Mouse (Mus musculus): ENCODE measurements around the gene Tnfrsf11a. TPM values are rescaled to one million over a fixed set of nuclear protein-coding genes. Genes with fewer than 3 reads are reported as not detected.

Gene Tnfrsf11a
- polyA plus RNA-seq, 1 experiment from 2014 or later, result 0.46 TPM

DNA sequence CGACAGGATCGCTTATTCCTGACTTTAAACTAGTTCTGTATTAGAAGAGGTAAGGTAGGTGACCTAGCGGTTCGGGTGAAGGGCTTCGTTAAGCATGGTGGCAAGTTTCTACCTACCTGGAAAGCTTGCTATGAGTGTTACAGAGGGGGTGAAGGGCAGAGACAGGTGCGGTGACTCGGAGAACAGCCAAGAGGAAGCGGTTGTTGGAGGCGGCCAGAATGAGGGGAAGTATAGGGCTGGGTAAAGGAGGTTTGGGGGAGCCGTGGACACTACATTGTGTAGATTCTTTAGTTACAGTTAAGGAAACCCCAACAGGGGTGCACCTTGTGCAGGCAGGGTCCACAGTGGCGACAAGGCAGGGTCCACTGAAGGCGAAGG, 450 bp upstream of the Tnfrsf11a start:
- WGBS (ENCODE audit: insufficient replicate concordance), result 25% methylated on average over 12 of the region's 12 CpGs
- ATAC-seq (ENCODE audit: low read depth), result peak; percentile 27; the same call in 1 of the 2 replicates
- no peaks in the 10 kb centered on the region for H3K9me3 ChIP-seq (replicated peaks; ENCODE audit: control insufficient read depth, low read length)
- no peaks in the 10 kb centered on the region for H3K36me3 ChIP-seq (ENCODE audit: control insufficient read depth, insufficient read depth)
- peaks cover 3% of the 10 kb centered on the region; the same call in 1 of the 2 replicates for H3K4me1 ChIP-seq (ENCODE audit: control insufficient read depth, low read depth, low read length)
- no peak overlapping the region for H3K27ac ChIP-seq (ENCODE audit: low read length)
- peaks cover 24% of the 10 kb centered on the region for H3K27me3 ChIP-seq (ENCODE audit: control insufficient read depth, insufficient read depth, low read depth, low read length)
- peak overlapping the region; percentile 75 for H3K4me2 ChIP-seq (ENCODE audit: low read depth, low read length)
- H3K4me3 ChIP-seq (ENCODE audit: low read depth, low read length), result peak overlapping the region; percentile 61
- no peak overlapping the region for H3K9ac ChIP-seq (ENCODE audit: low read depth, low read length)

GRCm38 (mm10) chr1:105781391-105782146, 1.1 kb downstream of the Tnfrsf11a start:
- 30% methylated on average over 12 of the region's 12 CpGs for WGBS (ENCODE audit: insufficient replicate concordance)
- peak overlapping the region; percentile 75 for H3K4me2 ChIP-seq (ENCODE audit: low read depth, low read length)
- peaks cover 3% of the 10 kb centered on the region; the same call in 1 of the 2 replicates for H3K4me1 ChIP-seq (ENCODE audit: control insufficient read depth, low read depth, low read length)
- peak overlapping the region; percentile 61 for H3K4me3 ChIP-seq (ENCODE audit: low read depth, low read length)
- H3K36me3 ChIP-seq (ENCODE audit: control insufficient read depth, insufficient read depth), result no peaks in the 10 kb centered on the region
- no peaks in the 10 kb centered on the region for H3K9me3 ChIP-seq (replicated peaks; ENCODE audit: control insufficient read depth, low read length)
- peaks cover 24% of the 10 kb centered on the region for H3K27me3 ChIP-seq (ENCODE audit: control insufficient read depth, insufficient read depth, low read depth, low read length)
- ATAC-seq (ENCODE audit: low read depth), result no peak
- H3K9ac ChIP-seq (ENCODE audit: low read depth, low read length), result no peak overlapping the region
- no peak overlapping the region for H3K27ac ChIP-seq (ENCODE audit: low read length)

DNA sequence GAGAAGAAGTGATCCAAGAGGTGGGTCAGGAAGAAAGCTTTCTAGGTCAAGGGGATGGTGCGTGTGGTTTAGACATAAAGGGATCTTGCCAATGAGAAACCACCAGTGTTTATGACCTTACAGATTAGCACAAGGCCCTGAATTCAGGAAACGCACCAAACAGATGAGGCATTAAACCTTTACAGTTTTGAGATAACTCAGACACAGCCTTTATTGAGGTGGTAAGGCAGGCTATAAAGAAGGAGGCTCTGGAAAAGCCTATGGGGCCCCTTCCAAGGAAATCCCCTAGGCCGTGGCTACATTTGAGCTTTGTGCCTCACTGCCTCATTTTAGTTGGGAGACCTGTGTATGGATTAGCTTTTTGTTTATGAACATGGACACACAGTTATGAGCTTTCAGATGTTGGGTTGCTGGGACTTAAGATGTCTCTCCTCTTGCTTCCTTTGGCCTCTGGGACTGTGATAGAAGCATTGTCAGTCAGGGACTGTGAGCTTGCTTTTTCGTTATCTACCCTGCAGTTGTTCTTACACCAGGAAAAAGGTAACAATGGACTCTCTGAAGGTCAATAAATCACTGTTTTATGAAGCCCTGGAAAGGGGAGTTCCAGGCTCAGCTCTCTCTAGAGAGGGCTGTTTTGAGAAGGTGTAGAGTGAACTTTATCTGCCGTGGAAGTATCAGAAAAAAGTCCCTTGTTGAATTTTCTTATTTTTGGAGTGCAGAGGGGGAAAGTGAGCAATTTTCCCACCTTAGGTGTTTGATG, 3.9 kb downstream of the Tnfrsf11a start:
- peaks cover 3% of the 10 kb centered on the region; the same call in 1 of the 2 replicates for H3K4me1 ChIP-seq (ENCODE audit: control insufficient read depth, low read depth, low read length)
- H3K9ac ChIP-seq (ENCODE audit: low read depth, low read length), result no peak overlapping the region
- no peak overlapping the region for H3K4me2 ChIP-seq (ENCODE audit: low read depth, low read length)
- ATAC-seq (ENCODE audit: low read depth), result no peak
- 43% methylated on average over 5 of the region's 5 CpGs for WGBS (ENCODE audit: insufficient replicate concordance)
- no peak overlapping the region for H3K4me3 ChIP-seq (ENCODE audit: low read depth, low read length)
- H3K27me3 ChIP-seq (ENCODE audit: control insufficient read depth, insufficient read depth, low read depth, low read length), result peaks cover 24% of the 10 kb centered on the region
- H3K9me3 ChIP-seq (replicated peaks; ENCODE audit: control insufficient read depth, low read length), result no peaks in the 10 kb centered on the region
- H3K36me3 ChIP-seq (ENCODE audit: control insufficient read depth, insufficient read depth), result no peaks in the 10 kb centered on the region
- H3K27ac ChIP-seq (ENCODE audit: low read length), result no peak overlapping the region

GRCm38 (mm10) chr1:105785146-105785545, 4.6 kb downstream of the Tnfrsf11a start:
- Histone ChIP-seq H3K4me1 (ENCODE audit: control insufficient read depth, low read depth, low read length) (peaks cover 3% of the 10 kb centered on the region; the same call in 1 of the 2 replicates), H3K36me3 (ENCODE audit: control insufficient read depth, insufficient read depth) (no peaks in the 10 kb centered on the region), H3K27me3 (ENCODE audit: control insufficient read depth, insufficient read depth, low read depth, low read length) (peaks cover 19% of the 10 kb centered on the region), H3K27ac (ENCODE audit: low read length) (no peak overlapping the region), H3K9ac (ENCODE audit: low read depth, low read length) (no peak overlapping the region), H3K4me3 (ENCODE audit: low read depth, low read length) (no peak overlapping the region), H3K4me2 (ENCODE audit: low read depth, low read length) (no peak overlapping the region), H3K9me3 (replicated peaks; ENCODE audit: control insufficient read depth, low read length) (no peaks in the 10 kb centered on the region)
- WGBS (ENCODE audit: insufficient replicate concordance), result 46% methylated on average over 4 of the region's 4 CpGs
- no peak for ATAC-seq (ENCODE audit: low read depth)

GRCm38 (mm10) chr1:105786731-105787357, 6.3 kb downstream of the Tnfrsf11a start:
- H3K4me2 ChIP-seq (ENCODE audit: low read depth, low read length), result no peak overlapping the region
- WGBS (ENCODE audit: insufficient replicate concordance), result 30% methylated on average over 6 of the region's 6 CpGs
- no peak for ATAC-seq (ENCODE audit: low read depth)
- no peak overlapping the region for H3K27ac ChIP-seq (ENCODE audit: low read length)
- H3K9me3 ChIP-seq (replicated peaks; ENCODE audit: control insufficient read depth, low read length), result no peaks in the 10 kb centered on the region
- no peak overlapping the region for H3K4me3 ChIP-seq (ENCODE audit: low read depth, low read length)
- H3K27me3 ChIP-seq (ENCODE audit: control insufficient read depth, insufficient read depth, low read depth, low read length), result peaks cover 2% of the 10 kb centered on the region
- H3K36me3 ChIP-seq (ENCODE audit: control insufficient read depth, insufficient read depth), result no peaks in the 10 kb centered on the region
- H3K9ac ChIP-seq (ENCODE audit: low read depth, low read length), result no peak overlapping the region
- no peaks in the 10 kb centered on the region for H3K4me1 ChIP-seq (ENCODE audit: control insufficient read depth, low read depth, low read length)

DNA sequence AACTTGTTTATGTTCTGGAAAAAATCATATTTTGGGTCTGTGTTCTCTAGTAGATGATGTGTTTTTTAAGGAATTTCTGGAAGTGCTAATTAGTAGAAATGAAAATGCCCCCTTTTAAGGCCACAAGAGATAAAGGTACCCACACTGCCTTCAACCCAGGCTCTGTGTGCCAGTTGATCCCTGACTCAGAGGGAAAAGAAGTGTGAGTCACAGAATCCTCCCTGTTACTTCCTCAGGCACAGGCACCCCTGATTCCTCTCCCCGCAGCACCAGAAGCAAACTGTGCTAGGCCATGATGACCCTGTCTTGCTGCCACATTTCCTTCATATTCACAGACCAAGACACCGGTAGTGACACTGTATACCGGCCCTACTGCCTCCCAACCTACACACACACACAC, 9.6 kb downstream of the Tnfrsf11a start:
- Histone ChIP-seq H3K27me3 (ENCODE audit: control insufficient read depth, insufficient read depth, low read depth, low read length) (no peaks in the 10 kb centered on the region), H3K9me3 (replicated peaks; ENCODE audit: control insufficient read depth, low read length) (no peaks in the 10 kb centered on the region), H3K4me2 (ENCODE audit: low read depth, low read length) (no peak overlapping the region), H3K27ac (ENCODE audit: low read length) (no peak overlapping the region), H3K4me3 (ENCODE audit: low read depth, low read length) (no peak overlapping the region), H3K9ac (ENCODE audit: low read depth, low read length) (no peak overlapping the region), H3K36me3 (ENCODE audit: control insufficient read depth, insufficient read depth) (no peaks in the 10 kb centered on the region), H3K4me1 (ENCODE audit: control insufficient read depth, low read depth, low read length) (no peaks in the 10 kb centered on the region)
- WGBS (ENCODE audit: insufficient replicate concordance), result 59% methylated on average over 3 of the region's 3 CpGs
- ATAC-seq (ENCODE audit: low read depth), result no peak

DNA sequence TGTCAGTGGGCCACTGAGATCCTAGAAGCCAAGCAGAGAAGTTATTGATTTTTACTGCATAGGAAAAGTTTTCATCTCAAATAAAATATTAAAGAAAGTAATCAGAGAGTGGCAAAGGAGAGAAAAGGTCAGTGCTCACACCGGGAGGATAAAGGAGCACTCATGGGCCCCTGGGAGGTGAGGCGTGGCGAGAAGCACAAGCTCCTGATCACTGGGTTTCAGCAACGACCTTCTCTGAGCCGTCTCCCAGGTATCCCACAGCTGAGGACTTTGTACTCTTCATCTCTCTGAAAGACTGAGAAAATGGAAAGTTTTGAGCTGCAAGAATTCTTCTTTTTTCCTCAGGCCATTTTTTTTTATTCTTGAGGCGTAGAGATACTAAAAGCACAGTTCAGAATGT, 14.2 kb downstream of the Tnfrsf11a start:
- Histone ChIP-seq H3K9ac (ENCODE audit: low read depth, low read length) (no peak overlapping the region), H3K27ac (ENCODE audit: low read length) (no peak overlapping the region), H3K4me2 (ENCODE audit: low read depth, low read length) (no peak overlapping the region), H3K4me3 (ENCODE audit: low read depth, low read length) (no peak overlapping the region), H3K27me3 (ENCODE audit: control insufficient read depth, insufficient read depth, low read depth, low read length) (no peaks in the 10 kb centered on the region), H3K36me3 (ENCODE audit: control insufficient read depth, insufficient read depth) (no peaks in the 10 kb centered on the region), H3K9me3 (replicated peaks; ENCODE audit: control insufficient read depth, low read length) (no peaks in the 10 kb centered on the region), H3K4me1 (ENCODE audit: control insufficient read depth, low read depth, low read length) (no peaks in the 10 kb centered on the region)
- WGBS (ENCODE audit: insufficient replicate concordance), result 63% methylated on average over 6 of the region's 6 CpGs
- ATAC-seq (ENCODE audit: low read depth), result no peak

GRCm38 (mm10) chr1:105795705-105796104, 15.2 kb downstream of the Tnfrsf11a start:
- no peak overlapping the region for H3K9ac ChIP-seq (ENCODE audit: low read depth, low read length)
- H3K4me1 ChIP-seq (ENCODE audit: control insufficient read depth, low read depth, low read length), result no peaks in the 10 kb centered on the region; the same call in 1 of the 2 replicates
- H3K4me2 ChIP-seq (ENCODE audit: low read depth, low read length), result no peak overlapping the region
- no peaks in the 10 kb centered on the region for H3K27me3 ChIP-seq (ENCODE audit: control insufficient read depth, insufficient read depth, low read depth, low read length)
- WGBS (ENCODE audit: insufficient replicate concordance), result 56% methylated on average over 4 of the region's 4 CpGs
- no peak overlapping the region for H3K27ac ChIP-seq (ENCODE audit: low read length)
- ATAC-seq (ENCODE audit: low read depth), result no peak
- no peak overlapping the region for H3K4me3 ChIP-seq (ENCODE audit: low read depth, low read length)
- H3K36me3 ChIP-seq (ENCODE audit: control insufficient read depth, insufficient read depth), result no peaks in the 10 kb centered on the region
- H3K9me3 ChIP-seq (replicated peaks; ENCODE audit: control insufficient read depth, low read length), result no peaks in the 10 kb centered on the region
